Mouse (Mus musculus): ENCODE results near the gene Trpm8.

The Trpm8 gene

GRCm38 (mm10) chr1:88247660-88248059, 29.8 kb upstream of the Trpm8 start:
- DNase-seq (ENCODE audit: low read depth, low spot score), result no peak

- DNase-seq (ENCODE audit: low read depth, low spot score), result no peak
Observed at GRCm38 (mm10) chr1:88248658-88249057, 28.8 kb upstream of the Trpm8 start.

- DNase-seq (ENCODE audit: low read depth, low spot score), result no peak
Observed at GRCm38 (mm10) chr1:88249596-88249995, 27.9 kb upstream of the Trpm8 start.

GRCm38 (mm10) chr1:88250023-88250422, 27.4 kb upstream of the Trpm8 start:
- no peak for DNase-seq (ENCODE audit: low read depth, low spot score)

- DNase-seq (ENCODE audit: low read depth, low spot score), result no peak
Observed at GRCm38 (mm10) chr1:88253106-88253505, 24.4 kb upstream of the Trpm8 start.

GRCm38 (mm10) chr1:88253540-88253939, 23.9 kb upstream of the Trpm8 start:
- DNase-seq (ENCODE audit: low read depth, low spot score), result no peak

- DNase-seq (ENCODE audit: low read depth, low spot score), result no peak
Observed at GRCm38 (mm10) chr1:88254793-88255465, 22.5 kb upstream of the Trpm8 start.

GRCm38 (mm10) chr1:88255466-88255857, 22.0 kb upstream of the Trpm8 start:
- DNase-seq (ENCODE audit: low read depth, low spot score), result no peak

- no peak for DNase-seq (ENCODE audit: low read depth, low spot score)
Observed at GRCm38 (mm10) chr1:88255989-88256754, 21.3 kb upstream of the Trpm8 start.

GRCm38 (mm10) chr1:88256886-88257663, 20.4 kb upstream of the Trpm8 start:
- DNase-seq (ENCODE audit: low read depth, low spot score), result no peak

- no peak for DNase-seq (ENCODE audit: low read depth, low spot score)
Observed at GRCm38 (mm10) chr1:88257681-88258080, 19.8 kb upstream of the Trpm8 start.

GRCm38 (mm10) chr1:88258361-88258760, 19.1 kb upstream of the Trpm8 start:
- DNase-seq (ENCODE audit: low read depth, low spot score), result no peak

- DNase-seq (ENCODE audit: low read depth, low spot score), result no peak
Observed at GRCm38 (mm10) chr1:88258881-88259642, 18.4 kb upstream of the Trpm8 start.

- DNase-seq (ENCODE audit: low read depth, low spot score), result no peak
Observed at GRCm38 (mm10) chr1:88259643-88260024, 17.8 kb upstream of the Trpm8 start.

- DNase-seq (ENCODE audit: low read depth, low spot score), result no peak
Observed at GRCm38 (mm10) chr1:88260114-88260513, 17.3 kb upstream of the Trpm8 start.

- DNase-seq (ENCODE audit: low read depth, low spot score), result no peak
Observed at GRCm38 (mm10) chr1:88260604-88261377, 16.7 kb upstream of the Trpm8 start.

- no peak for DNase-seq (ENCODE audit: low read depth, low spot score)
Observed at GRCm38 (mm10) chr1:88261706-88262105, 15.8 kb upstream of the Trpm8 start.

GRCm38 (mm10) chr1:88262255-88262654, 15.2 kb upstream of the Trpm8 start:
- peak; percentile 58 for DNase-seq (ENCODE audit: low read depth, low spot score)

- no peak for DNase-seq (ENCODE audit: low read depth, low spot score)
Observed at GRCm38 (mm10) chr1:88262961-88263360, 14.5 kb upstream of the Trpm8 start.

- DNase-seq (ENCODE audit: low read depth, low spot score), result no peak
Observed at GRCm38 (mm10) chr1:88263778-88264177, 13.7 kb upstream of the Trpm8 start.

All from ES-CJ7 (cell line).